Mouse (Mus musculus) embryonic facial prominence, embryonic 11.5 days (tissue): Measurements from ENCODE around the gene Sike1. TPM values are rescaled to one million over a fixed set of nuclear protein-coding genes. Genes with fewer than 3 reads are reported as not detected.

ENCODE experiments used
- ATAC-seq: fragments of 200-750 bp; cut with Nextera tagmentation; replicated peaks from 2 replicates; pipeline ENCODE4 v1.8.0; 2017; ENCODE audit warnings: low read depth; ENCODE audit not compliant: insufficient number of reproducible peaks, low FRiP score, low TSS enrichment
- DNase-seq: peaks from one replicate; pipeline ENCODE4 v3.0.0-alpha.2; 2015; ENCODE audit warnings: low spot score
- H3K27ac ChIP-seq: fragments of 300-500 bp; sonication (generic); replicated peaks from 2 replicates; pipeline ENCODE4 v1.5.1; 2014; ENCODE audit warnings: mild to moderate bottlenecking, low read depth, low read length, control low read depth
- H3K27me3 ChIP-seq: fragments of 300-500 bp; sonication (generic); 2 replicates; pipeline ENCODE4 v1.6.1; 2014; ENCODE audit warnings: mild to moderate bottlenecking, low read length, moderate library complexity, mixed read lengths; ENCODE audit not compliant: control insufficient read depth, insufficient read depth
- H3K36me3 ChIP-seq: fragments of 300-500 bp; sonication (generic); replicated peaks from 2 replicates; pipeline ENCODE4 v1.6.1; 2014; ENCODE audit warnings: low read depth, mild to moderate bottlenecking, low read length, moderate library complexity, mixed read lengths; ENCODE audit not compliant: control insufficient read depth, insufficient read depth
- H3K4me1 ChIP-seq: fragments of 300-500 bp; sonication (generic); 2 replicates; pipeline ENCODE4 v1.6.1; 2014; ENCODE audit warnings: low read length, mixed read lengths; ENCODE audit not compliant: control insufficient read depth, insufficient read depth
- H3K4me2 ChIP-seq: fragments of 300-500 bp; sonication (generic); 2 replicates; pipeline ENCODE4 v1.6.1; 2014; ENCODE audit warnings: low read depth, mild to moderate bottlenecking, control low read depth, low read length, moderate library complexity
- H3K4me3 ChIP-seq: fragments of 300-500 bp; sonication (generic); 2 replicates; pipeline ENCODE4 v1.5.1; 2014; ENCODE audit warnings: low read depth, low read length, control low read depth
- H3K9ac ChIP-seq: fragments of 300-500 bp; sonication (generic); replicated peaks from 2 replicates; pipeline ENCODE4 v1.6.1; 2014; ENCODE audit warnings: mild to moderate bottlenecking, control low read depth, low read length
- H3K9me3 ChIP-seq: fragments of 300-500 bp; sonication (generic); replicated peaks from 2 replicates; pipeline ENCODE4 v1.6.1; 2016; ENCODE audit warnings: mild to moderate bottlenecking, low read length, inconsistent platforms, mixed read lengths; ENCODE audit not compliant: control insufficient read depth
- WGBS: fragments of 180-500 bp; shearing (Covaris S2); extraction: QIAGEN DNeasy Blood & Tissue Kit; methylation state at CpG from one replicate; pipeline ENCODE4 v1.1.7; 2014; 5-methylcytosine and 5-hydroxymethylcytosine counted together
- polyA plus RNA-seq: library from polyadenylated mRNA; unstranded; fragments of >200 nt; fragmentation: Nextera tagmentation; extraction: Ambion mirVana; gene quantifications from 2 replicates; pipeline ENCODE4 v1.2.1, GENCODE M21; 2014

Sike1 gene
- polyA plus RNA-seq, 1 experiment from 2014 or later, result 71.2 TPM

DNA sequence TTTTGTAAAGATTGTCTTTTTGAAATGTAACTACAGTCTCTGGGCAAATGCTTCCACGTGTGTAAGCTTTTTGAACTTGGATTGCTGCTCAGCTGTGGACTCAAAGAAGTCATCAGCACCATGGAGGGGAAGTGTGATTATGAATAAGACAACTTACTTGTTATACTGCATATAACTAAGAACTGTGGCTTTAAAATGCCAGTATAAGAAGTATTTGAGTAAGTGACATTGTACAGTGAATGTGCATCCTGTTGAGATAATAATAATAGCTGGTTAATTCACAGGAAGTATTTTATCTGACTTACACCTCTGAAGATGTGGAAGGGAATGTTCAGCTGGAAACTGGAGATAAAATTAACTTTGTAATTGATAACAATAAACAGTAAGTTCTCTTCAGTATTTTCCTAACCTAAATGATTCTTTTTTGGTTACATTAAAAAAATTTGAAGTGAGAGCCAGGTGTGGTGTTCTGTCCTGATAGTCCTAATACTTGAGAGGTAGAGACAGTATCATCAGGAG lies 45.4 kb downstream of the Sike1 start:
- Histone ChIP-seq H3K27ac (no peak overlapping the region), H3K4me3 (no peak overlapping the region), H3K36me3 (peaks cover 10% of the 10 kb centered on the region), H3K4me1 (no peaks in the 10 kb centered on the region), H3K9me3 (no peaks in the 10 kb centered on the region), H3K27me3 (no peaks in the 10 kb centered on the region), H3K9ac (no peak overlapping the region), H3K4me2 (no peak overlapping the region)
- WGBS, result 84% methylated on average over 1 of the region's 1 CpGs
- DNase-seq, result no peak
- ATAC-seq, result no peak

DNA sequence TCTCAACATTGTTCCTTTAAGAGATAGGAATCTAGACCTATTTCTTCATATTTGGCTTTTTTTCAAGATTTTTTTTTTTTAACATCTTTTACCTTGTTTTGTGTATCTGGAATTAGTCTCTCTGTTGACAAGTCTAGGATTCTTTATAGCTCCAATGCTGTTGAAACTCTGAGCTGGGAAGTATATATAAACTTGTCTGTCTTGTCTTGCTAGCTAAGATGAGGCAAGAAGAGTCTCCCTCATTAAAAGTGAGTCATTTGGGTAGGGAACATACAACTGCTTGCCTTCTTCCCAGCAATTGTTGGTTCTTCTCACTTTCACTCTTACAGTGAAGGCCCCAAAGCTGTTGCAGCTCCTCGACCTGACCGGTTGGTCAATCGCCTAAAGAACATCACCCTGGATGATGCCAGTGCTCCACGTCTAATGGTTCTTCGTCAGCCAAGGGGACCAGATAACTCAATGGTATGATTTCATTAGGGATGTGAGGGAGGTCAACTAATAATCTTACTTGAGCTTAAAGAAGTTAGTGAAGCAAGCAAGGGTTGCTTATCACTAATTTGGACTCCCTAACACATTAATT lies 60.6 kb downstream of the Sike1 start:
- Histone ChIP-seq H3K9ac (no peak overlapping the region), H3K36me3 (peaks cover 5% of the 10 kb centered on the region), H3K27me3 (no peaks in the 10 kb centered on the region)

DNA sequence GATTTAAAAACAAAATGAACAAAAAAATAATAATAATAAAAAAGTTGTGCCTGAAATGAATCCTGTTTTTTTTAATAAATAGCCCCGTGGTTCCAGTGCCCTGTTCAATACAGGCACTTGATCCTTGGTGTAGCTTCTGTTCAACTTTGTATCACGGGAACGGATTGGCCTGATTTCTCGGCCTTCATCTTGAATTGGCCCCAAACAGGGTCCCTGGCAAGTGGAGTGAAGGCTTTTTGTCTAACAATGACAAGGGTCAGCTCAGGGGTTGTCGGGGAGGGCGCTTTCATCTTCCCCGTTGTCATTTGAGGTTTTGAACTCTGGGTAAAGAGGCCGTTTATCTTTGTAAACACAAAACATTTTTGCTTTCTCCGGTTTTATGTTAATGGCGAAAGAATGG lies 62.2 kb downstream of the Sike1 start:
- DNase-seq, result no peak
- peaks cover 7% of the 10 kb centered on the region for H3K36me3 ChIP-seq
- peak; percentile 61 for ATAC-seq
- peak overlapping the region; percentile 11 for H3K4me2 ChIP-seq
- no peaks in the 10 kb centered on the region for H3K9me3 ChIP-seq
- WGBS, result 5% methylated on average over 10 of the region's 10 CpGs
- 0 out of 2 replicates have a peak overlapping the region, but pooled peaks have one; percentile 35 for H3K9ac ChIP-seq
- H3K4me3 ChIP-seq, result peak overlapping the region; percentile 53
- no peak overlapping the region for H3K27ac ChIP-seq
- no peaks in the 10 kb centered on the region for H3K4me1 ChIP-seq
- H3K27me3 ChIP-seq, result no peaks in the 10 kb centered on the region

More for the DNA sequence above, 60.6 kb downstream of the Sike1 start:
- H3K4me3 ChIP-seq, result no peak overlapping the region
- ATAC-seq (no peak), DNase-seq (no peak)
- WGBS, result 82% methylated on average over 5 of the region's 5 CpGs
- no peaks in the 10 kb centered on the region for H3K4me1 ChIP-seq
- no peaks in the 10 kb centered on the region for H3K9me3 ChIP-seq
- no peak overlapping the region for H3K27ac ChIP-seq
- H3K4me2 ChIP-seq, result no peak overlapping the region

Other genes with a start within 250 kb of the Sike1 start
- gene Tshb, start 213.0 kb upstream of the Sike1 start, polyA plus RNA-seq, result 0.04 and 0.15 TPM in 2 replicates
- not detected in 2 replicates for gene Sycp1, start 59.6 kb upstream of the Sike1 start, polyA plus RNA-seq
- gene Nr1h5, start 31.6 kb upstream of the Sike1 start, polyA plus RNA-seq, result 0.15 and 0.20 TPM in 2 replicates
- gene Csde1, start 24.7 kb downstream of the Sike1 start, polyA plus RNA-seq, result 530 and 576 TPM in 2 replicates
- 122 and 127 TPM in 2 replicates for gene Nras, start 62.6 kb downstream of the Sike1 start, polyA plus RNA-seq
- gene Ampd1, start 78.3 kb downstream of the Sike1 start, polyA plus RNA-seq, result 0.56 TPM in 1 of 2 replicates, not detected in the other
- 3.6 and 4.8 TPM in 2 replicates for gene Dennd2c, start 106.9 kb downstream of the Sike1 start, polyA plus RNA-seq
- gene Bcas2, start 175.9 kb downstream of the Sike1 start, polyA plus RNA-seq, result 276 and 293 TPM in 2 replicates